Comparison of ENCODE assay signal across 9 mouse cellular contexts in the genomic region with DNA sequence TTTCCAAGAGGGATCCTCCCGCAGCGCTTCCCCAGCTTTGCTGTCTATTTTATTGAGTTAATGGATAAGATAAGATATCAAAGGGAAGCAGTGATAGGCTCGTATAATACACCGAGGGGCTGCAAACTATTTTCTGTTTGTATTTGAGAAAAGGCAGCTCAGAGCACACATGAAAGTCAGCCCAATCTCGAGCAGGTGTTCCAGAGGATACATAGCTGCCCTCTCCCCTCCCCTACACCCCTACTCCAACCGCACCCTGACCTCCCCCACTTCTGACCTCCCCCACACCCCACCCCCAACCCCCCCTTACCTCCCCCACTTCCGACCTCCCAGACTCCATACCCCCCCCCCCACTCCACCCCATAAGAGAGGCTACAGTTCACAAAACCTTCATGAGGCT.
DNase-seq lines count a peak whose midpoint lies in the region; ATAC-seq lines count a peak whose summit lies in the region.
"Had no signal": no experiment of that assay in that cellular context is flagged by ENCODE, and none has a peak within 500 bp of the region (broad histone marks: within the 10 kb centered on the region; RNA-seq: fewer than 3 reads in every experiment).

No protein-coding gene starts in this region.

- no peak overlapping the region for H3K27ac ChIP-seq in lung, embryonic 16.5 days (ENCODE audit: low read length)
- H3K27ac ChIP-seq in hindbrain, embryonic 11.5 days (ENCODE audit: low read depth, low read length), result peak overlapping the region; percentile 65
- H3K27ac ChIP-seq in limb, embryonic 15.5 days, result no peak overlapping the region

- no peak for ATAC-seq in lung, embryonic 16.5 days (ENCODE audit: low read depth)
- ATAC-seq in hindbrain, embryonic 11.5 days (ENCODE audit: low FRiP score), result no peak
- no peak for ATAC-seq in limb, embryonic 15.5 days (ENCODE audit: insufficient number of reproducible peaks, low FRiP score, low TSS enrichment, low read depth)
- no peak for ATAC-seq in erythroid progenitor cell, adult 5-6 weeks (replicated peaks; ENCODE audit: low FRiP score, poor library complexity, severe bottlenecking)

- peak overlapping the region; percentile 63 for H3K4me2 ChIP-seq in lung, embryonic 16.5 days (ENCODE audit: low read depth, low read length)
- peak overlapping the region; percentile 43 for H3K4me2 ChIP-seq in hindbrain, embryonic 11.5 days (replicated peaks; ENCODE audit: low read depth, low read length)
- H3K4me2 ChIP-seq in limb, embryonic 15.5 days, result peak overlapping the region; percentile 39

- 6% methylated on average over 7 of the region's 7 CpGs for WGBS in lung, embryonic 16.5 days
- WGBS in hindbrain, embryonic 11.5 days, result 22% methylated on average over 7 of the region's 7 CpGs
- WGBS in limb, embryonic 15.5 days, result 19% methylated on average over 6 of the region's 7 CpGs

- H3K4me1 ChIP-seq in lung, embryonic 16.5 days (replicated peaks; ENCODE audit: control insufficient read depth, insufficient read depth, low read length), result peaks cover 11% of the 10 kb centered on the region
- H3K4me1 ChIP-seq in hindbrain, embryonic 11.5 days (replicated peaks; ENCODE audit: control insufficient read depth, insufficient read depth, low read length), result no peaks in the 10 kb centered on the region; the same call in 1 of the 2 replicates
- H3K4me1 ChIP-seq in limb, embryonic 15.5 days, result peaks cover 9% of the 10 kb centered on the region

- no peak for DNase-seq in lung, adult 18-20 months
- DNase-seq in hindbrain, embryonic 11.5 days (ENCODE audit: low spot score), result no peak
- no peak for DNase-seq in right cerebral cortex, postnatal 4 days
- no peak for DNase-seq in testis, postnatal 14 days (ENCODE audit: low spot score)
- DNase-seq: gastrocnemius, postnatal 14 days; right cerebral cortex, postnatal 25 days had no signal

- H3K27me3 ChIP-seq in lung, embryonic 16.5 days (ENCODE audit: control insufficient read depth, insufficient read depth, low read depth, low read length), result no peaks in the 10 kb centered on the region; the same call in 1 of the 2 replicates
- H3K27me3 ChIP-seq in hindbrain, embryonic 11.5 days (ENCODE audit: control insufficient read depth, insufficient read depth, low read length), result no peaks in the 10 kb centered on the region
- H3K27me3 ChIP-seq in limb, embryonic 15.5 days, result no peaks in the 10 kb centered on the region

- H3K9ac ChIP-seq in lung, embryonic 16.5 days (ENCODE audit: low read length), result peak overlapping the region; percentile 28; the same call in 1 of the 2 replicates
- H3K9ac ChIP-seq in hindbrain, embryonic 11.5 days (ENCODE audit: low read depth, low read length), result peak overlapping the region; percentile 54; the same call in 1 of the 2 replicates
- H3K9ac ChIP-seq in limb, embryonic 15.5 days, result no peak overlapping the region

- no peaks in the 10 kb centered on the region for H3K9me3 ChIP-seq in lung, embryonic 16.5 days (ENCODE audit: control insufficient read depth, low read length)
- H3K9me3 ChIP-seq in hindbrain, embryonic 11.5 days (ENCODE audit: control insufficient read depth, low read length), result no peaks in the 10 kb centered on the region
- no peaks in the 10 kb centered on the region for H3K9me3 ChIP-seq in limb, embryonic 15.5 days

- peak overlapping the region; percentile 38 for H3K4me3 ChIP-seq in lung, embryonic 16.5 days (ENCODE audit: low read length)
- peak overlapping the region; percentile 29 for H3K4me3 ChIP-seq in hindbrain, embryonic 11.5 days (ENCODE audit: low read depth, low read length)
- no peak overlapping the region; the same call in 1 of the 2 replicates for H3K4me3 ChIP-seq in limb, embryonic 15.5 days

- H3K36me3 ChIP-seq in lung, embryonic 16.5 days (ENCODE audit: control insufficient read depth, insufficient read depth, low read length), result no peaks in the 10 kb centered on the region
- no peaks in the 10 kb centered on the region for H3K36me3 ChIP-seq in hindbrain, embryonic 11.5 days (ENCODE audit: control insufficient read depth, insufficient read depth, low read length)
- no peaks in the 10 kb centered on the region for H3K36me3 ChIP-seq in limb, embryonic 15.5 days
